Mouse (Mus musculus) left cerebral cortex, adult 9 months (tissue): ENCODE data around the gene Fam151a.
A peak's percentile ranks its signal among the peaks of the same experiment; 100 is the strongest.
"Not testable (repeated sequence)": the region's sequence is repeated elsewhere in the genome, so short reads cannot be mapped to it uniquely, and the experiment has no call there.

ENCODE experiments used
- DNase-seq, 2 experiments: peaks; one replicate each; pipeline ENCODE4 v3.0.0; 2022; ENCODE audit warnings: low spot score in 2 of 2

Gene Fam151a

GRCm38 (mm10) chr4:106733636-106734035 is at the start of gene Fam151a:
Gene Fam151a (plus strand): TSS chr4:106733889.
- no peak for DNase-seq

DNA sequence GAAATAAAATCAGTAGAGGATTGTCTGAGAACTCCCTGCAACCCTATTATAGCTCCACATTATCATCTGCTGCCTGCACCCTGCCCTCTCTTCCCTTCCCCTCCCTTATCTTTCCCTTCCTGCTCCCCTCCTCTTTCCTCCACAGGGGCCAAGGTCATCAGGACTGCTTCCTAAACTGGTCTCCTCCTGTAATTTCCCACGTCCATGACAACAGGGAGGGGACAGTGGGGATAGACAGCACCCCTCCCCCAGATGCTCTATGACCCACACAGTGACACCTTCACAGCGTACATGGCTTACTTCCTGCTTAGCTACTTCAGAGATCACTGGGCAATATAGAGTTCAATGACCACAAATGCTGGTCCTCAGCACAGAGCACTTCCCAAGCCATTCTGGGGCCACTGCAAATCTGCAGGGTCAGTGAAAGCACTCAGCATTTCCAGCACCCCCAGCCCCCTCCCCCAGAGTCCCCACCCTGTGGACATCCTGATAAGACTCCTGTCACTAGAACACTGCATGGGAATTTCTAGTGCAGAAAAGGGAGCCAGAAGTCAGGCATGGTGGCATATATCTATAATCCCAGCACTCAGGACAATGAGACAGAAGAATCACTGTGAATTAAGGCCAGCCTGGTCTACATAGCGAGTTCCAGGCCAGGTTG is 44.9 kb upstream of the Fam151a start:
- no peak for DNase-seq

DNA sequence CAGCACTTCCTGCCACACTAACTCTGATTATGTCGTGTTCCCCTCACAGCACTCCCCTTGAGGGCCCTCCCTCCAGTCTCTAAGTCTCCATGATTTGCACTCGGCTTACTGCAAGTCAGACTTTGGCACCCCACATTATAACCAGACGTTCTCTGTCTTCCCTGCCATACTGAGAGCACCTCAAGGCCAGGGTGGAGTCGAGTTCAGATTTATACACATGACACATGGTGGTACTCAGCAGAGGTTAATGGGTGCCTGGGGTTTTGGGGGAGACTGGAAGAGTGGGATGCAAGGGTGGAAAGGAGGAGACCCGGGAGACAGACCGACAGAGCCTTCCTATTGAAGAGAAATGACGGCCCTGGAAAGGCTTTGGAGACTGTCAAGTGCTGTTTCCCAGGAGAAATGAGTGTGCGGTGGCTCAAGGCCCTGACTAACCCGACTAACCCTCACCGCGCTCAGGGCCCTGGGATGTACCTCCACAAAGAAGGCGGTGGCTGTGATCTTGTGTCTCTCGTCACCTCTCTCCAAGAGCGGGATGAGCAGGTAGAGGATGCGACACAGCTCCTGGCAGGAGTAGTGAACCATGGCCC is 39.8 kb upstream of the Fam151a start:
- DNase-seq: no peak

DNA sequence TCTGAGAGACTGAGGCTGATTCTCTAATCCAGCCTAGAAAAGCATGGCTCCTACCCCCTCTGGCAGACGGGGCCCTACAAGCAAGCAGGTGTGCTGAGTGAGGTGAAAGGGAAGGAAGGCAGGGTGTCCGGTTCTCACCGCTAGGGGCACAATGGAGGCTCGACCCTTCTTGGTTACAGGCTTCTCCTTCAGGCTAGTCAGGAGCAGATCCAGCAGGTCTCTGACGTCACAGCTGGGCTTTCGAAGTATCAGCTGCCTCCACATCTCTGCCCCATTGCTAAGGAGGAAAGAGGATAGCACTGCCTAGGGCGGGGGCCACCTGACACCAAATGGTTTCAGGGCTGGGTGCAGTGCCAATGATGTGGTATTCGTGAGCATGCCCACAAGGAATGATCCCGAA is 33.7 kb upstream of the Fam151a start:
- DNase-seq: peak in 1 of 2 experiments; percentile 49

DNA sequence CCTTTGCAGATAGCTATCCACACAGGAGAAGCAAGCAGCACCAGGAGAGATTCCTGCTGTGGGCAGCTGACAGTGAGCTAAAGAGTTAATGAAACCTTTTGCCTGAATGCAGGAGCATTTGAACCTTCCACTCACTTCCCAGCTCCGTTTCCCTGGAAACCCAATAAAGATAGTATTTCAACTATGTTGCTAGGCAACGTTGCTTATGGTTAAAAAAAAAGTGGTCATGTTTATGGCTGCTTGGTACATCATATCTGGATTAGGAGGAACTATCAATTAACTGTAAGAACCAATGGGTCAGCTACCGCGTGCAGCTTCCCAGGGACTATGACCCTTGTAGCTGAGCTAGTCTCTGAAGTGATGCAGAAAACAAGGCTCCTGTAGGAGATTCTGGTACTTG is 32.9 kb upstream of the Fam151a start:
- DNase-seq: peak; percentile 34 to 45

- no peak for DNase-seq
Measured at GRCm38 (mm10) chr4:106703956-106704355, 29.7 kb upstream of the Fam151a start.

GRCm38 (mm10) chr4:106704416-106704815 is 29.3 kb upstream of the Fam151a start:
- DNase-seq: peak; percentile 42 to 75

- peak in 1 of 2 experiments; percentile 7 for DNase-seq
Measured at GRCm38 (mm10) chr4:106705096-106705665, 28.5 kb upstream of the Fam151a start.

DNA sequence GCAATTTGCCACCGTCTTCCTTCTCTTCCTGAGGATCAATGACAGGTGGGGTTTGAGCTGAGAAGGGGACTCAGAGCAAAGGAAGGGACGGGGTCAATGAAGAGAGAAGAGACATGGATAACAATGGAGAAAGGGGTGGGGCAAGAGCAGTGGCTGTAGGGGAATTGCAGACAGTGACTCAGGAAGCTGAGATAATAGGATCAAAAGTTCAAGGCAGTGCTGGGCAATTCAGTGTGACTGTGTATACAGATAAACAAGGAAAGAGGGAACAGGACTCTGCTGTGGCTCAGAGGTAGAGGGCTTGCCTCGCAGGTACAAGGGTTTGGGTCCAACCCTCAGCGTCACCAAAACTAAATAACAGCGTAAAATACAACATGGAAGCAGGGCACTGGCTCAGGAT is 25.7 kb upstream of the Fam151a start:
- peak in 1 of 2 experiments; percentile 5 for DNase-seq

- peak in 1 of 2 experiments; percentile 84 for DNase-seq
Measured at GRCm38 (mm10) chr4:106708408-106708807, 25.3 kb upstream of the Fam151a start.

- no peak for DNase-seq
Measured at GRCm38 (mm10) chr4:106713622-106714021, 20.1 kb upstream of the Fam151a start.

GRCm38 (mm10) chr4:106720631-106721030 is 13.1 kb upstream of the Fam151a start:
- DNase-seq: no peak

DNA sequence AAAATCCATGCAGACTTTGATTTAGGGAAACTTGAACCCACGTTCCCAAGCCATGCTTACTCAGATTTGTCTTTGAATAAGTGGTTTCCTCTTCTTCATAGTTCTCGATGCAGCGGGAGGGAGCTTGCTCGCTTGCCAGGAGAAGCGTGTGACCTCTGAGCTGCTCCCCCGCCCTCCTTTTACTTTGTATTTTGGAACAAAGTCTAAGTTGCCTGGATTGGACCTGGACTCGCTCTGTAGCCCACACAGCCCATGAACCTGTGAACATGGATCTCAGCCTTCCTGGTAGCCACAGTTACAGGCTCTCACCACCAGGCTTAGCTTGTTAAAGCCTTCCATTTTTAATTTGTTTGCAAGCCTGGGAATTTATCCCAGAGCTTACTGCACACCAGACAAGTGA is 2.9 kb upstream of the Fam151a start, which contains the start of gene Mroh7:
TSS of gene Mroh7 (minus strand) at position 112 of the 400 bp plus-strand sequence.
- no peak for DNase-seq

- DNase-seq: not testable (repeated sequence)
Measured at GRCm38 (mm10) chr4:106736884-106737283, 3.2 kb downstream of the Fam151a start.

- DNase-seq: no peak
Measured at GRCm38 (mm10) chr4:106737904-106738303, 4.2 kb downstream of the Fam151a start.

GRCm38 (mm10) chr4:106745862-106746261 is 12.2 kb downstream of the Fam151a start:
- no peak for DNase-seq

- no peak for DNase-seq
Measured at GRCm38 (mm10) chr4:106747001-106747580, 13.4 kb downstream of the Fam151a start.

GRCm38 (mm10) chr4:106749699-106750098 is 16.0 kb downstream of the Fam151a start:
- DNase-seq: peak; percentile 66 to 87

GRCm38 (mm10) chr4:106751726-106752125 is 18.0 kb downstream of the Fam151a start:
- no peak for DNase-seq

DNA sequence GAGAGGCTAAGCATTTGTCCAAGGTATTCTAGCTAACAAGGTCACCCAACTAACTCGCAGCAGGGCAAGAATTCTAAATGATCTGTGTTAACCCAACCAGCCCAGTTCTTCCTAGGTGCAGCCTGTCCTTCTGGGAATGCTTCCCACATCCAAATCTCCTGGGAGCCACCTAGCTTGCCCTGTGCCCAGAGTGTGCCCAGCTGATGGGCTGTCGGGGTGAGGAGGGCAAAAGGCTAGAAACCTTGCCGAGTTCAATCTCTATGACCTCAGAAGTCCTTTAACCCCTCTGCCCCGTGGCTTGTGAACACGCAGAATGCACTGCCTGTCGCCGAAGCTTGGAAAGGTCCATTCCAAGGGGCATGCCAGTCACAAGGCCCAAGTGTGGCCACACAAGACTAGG is 30.5 kb downstream of the Fam151a start:
- DNase-seq: no peak

DNA sequence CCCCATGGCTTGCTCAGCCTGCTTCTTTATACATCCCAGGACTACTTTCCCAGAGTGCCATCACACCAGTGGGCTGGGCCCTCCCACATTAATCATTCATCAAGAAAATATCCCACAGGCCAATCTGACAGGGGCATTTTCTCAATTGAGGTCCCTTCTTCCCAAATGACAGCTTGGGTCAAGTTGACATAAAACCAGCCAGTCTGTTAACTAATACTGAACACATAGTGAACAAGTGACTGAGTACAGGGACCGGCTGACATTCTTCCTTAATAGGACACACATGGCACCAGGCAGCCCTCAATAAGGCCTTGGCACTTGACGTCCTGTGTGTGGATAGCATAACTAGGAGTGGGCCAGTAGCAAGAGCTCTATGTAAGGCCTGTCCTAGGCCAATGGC is 35.6 kb downstream of the Fam151a start:
- no peak for DNase-seq

- no peak for DNase-seq
Measured at GRCm38 (mm10) chr4:106772558-106772957, 38.9 kb downstream of the Fam151a start.

DNA sequence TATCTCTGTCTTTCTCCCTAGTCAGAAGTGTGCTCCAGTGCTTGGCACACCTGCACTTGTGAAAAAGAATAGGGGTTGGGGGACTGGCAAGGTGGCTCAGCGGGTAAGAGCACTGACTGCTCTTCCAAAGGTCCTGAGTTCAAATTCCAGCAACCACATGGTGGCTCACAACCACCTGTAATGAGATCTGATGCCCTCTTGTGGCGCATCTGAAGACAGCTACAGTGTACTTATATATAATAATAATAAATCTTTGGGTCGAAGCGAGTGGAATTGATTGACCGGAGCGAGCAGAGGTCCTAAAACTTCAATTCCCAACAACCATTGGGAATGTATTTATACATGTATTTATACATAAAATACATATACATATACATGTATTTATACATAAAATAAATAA is 42.1 kb downstream of the Fam151a start:
- DNase-seq: not testable (repeated sequence)
